Mouse (Mus musculus) granulocyte monocyte progenitor cell, adult 5-6 weeks (primary cell): ENCODE measurements around the gene Mycbp. TPM values are rescaled to one million over a fixed set of nuclear protein-coding genes. Genes with fewer than 3 reads are reported as not detected.

Experiments used
- ATAC-seq: replicated peaks from 2 replicates; pipeline ENCODE4 v1.8.0; 2016; ENCODE audit warnings: mild to moderate bottlenecking, moderate TSS enrichment, inconsistent platforms; ENCODE audit not compliant: poor library complexity, severe bottlenecking
- total RNA-seq, 2 experiments: library from RNA; stranded (forward) in 1 of 2; stranded (reverse) in 1 of 2; fragments of 200-712, 200-1000 nt in 1 of 2; fragments of >200 nt in 1 of 2; fragmentation: Nextera tagmentation in 1 of 2; gene quantifications; 2 replicates each; pipeline ENCODE4 v1.2.3; 2014 to 2017

The Mycbp gene
- total RNA-seq (2014; fragmentation: Nextera tagmentation) (35.4 and 35.7 TPM in 2 replicates), total RNA-seq (2017) (30.1 and 33.2 TPM in 2 replicates)

DNA sequence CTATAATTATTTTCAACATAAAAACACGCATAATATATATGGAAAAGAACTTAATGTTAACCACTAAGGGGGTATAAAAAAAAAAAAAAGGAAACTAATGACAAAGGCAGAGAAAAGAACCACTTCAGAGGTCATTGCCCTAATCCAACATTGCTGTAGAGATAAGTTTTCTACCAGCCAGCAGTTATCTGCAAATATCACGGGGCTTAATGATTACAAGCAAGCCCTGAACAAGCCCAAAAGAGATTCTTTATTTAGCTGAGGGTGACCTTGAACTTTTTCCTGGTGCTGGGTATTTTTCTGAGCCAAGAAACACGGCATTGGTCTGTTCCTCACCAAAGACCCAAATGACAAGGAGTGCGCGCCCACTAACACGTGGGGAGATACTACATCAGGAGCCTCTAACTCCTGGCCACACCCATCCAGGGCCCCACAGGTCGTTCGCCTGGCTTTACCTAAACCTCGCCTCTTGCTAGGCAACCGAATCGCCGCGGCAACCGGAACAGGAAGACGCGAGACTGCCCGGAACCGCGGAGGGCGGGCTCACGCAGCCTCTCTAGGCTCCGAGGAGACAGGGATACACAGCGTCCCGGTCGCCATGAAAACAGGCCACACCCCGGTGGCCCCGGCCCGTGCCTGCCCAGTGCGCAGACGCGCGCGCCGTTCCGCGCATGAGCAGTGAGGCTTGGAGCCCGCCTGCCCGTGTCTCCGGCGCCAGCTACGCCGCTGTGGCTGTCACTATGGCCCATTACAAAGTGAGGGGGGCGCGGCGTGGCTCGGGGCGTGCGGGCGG, at the start of gene Mycbp:
TSS of gene Mycbp (plus strand) at position 500 of the 793 bp plus-strand sequence.
- peak; percentile 98 for ATAC-seq

DNA sequence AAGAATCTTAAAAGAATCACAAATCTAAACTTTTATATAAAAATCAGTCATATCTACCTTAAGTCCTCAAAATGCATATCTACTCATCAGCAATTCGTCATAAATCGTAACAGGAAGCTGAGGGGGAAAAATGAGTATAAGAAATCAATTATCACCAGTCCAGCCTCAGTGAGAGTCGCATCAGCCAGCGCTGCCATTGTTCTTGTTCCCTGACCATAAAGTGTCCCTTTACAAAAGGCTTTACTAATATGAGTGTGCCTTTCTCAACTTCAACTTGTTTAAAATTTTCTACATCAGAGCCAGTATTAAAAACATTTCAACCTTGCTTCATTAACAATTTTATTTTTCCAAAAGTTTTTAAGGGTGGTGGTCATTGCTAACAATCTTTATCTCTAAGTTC, 47.7 kb upstream of the Mycbp start:
- ATAC-seq = no peak

DNA sequence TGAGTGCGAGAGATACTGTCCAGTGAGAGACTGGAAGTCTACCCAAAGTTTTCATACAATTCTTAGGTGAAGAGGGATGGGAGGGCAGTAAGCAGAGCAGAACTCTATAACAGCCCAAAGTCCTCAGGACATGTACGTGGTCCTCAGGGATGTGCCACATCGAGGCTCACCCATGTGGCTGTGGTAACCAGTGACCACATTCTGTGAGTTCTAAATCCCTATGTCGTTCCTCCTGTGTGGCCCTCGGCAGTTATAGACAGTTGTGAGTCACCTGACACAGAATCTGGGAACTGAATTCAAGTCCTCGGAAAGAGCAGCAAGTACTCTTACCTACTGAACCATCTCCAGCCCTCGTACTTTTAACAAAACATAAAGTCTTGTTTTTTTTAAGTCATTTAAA, 46.5 kb upstream of the Mycbp start:
- no peak for ATAC-seq

DNA sequence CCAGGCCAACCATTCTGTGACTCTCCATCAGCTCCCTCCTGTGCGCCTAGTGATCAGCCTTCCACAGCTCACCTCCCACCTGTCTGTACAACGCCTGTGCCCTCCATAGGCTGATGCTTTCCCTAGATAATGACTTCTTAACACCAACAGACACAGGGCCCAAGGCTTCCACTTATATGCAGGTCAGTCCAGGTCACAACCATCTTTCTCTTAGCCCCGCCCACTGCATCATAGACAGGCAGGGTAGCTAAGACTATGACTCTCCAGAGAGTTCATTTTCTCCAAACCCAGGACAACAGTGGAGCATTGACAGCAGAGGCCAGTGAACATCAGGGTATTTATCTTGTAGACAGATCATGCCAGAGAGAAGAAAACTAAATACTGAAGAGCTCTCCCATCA, 45.3 kb upstream of the Mycbp start, which contains the start of gene 4933427I04Rik:
TSS of gene 4933427I04Rik (plus strand) at position 301 of the 400 bp plus-strand sequence.
- no peak for ATAC-seq

DNA sequence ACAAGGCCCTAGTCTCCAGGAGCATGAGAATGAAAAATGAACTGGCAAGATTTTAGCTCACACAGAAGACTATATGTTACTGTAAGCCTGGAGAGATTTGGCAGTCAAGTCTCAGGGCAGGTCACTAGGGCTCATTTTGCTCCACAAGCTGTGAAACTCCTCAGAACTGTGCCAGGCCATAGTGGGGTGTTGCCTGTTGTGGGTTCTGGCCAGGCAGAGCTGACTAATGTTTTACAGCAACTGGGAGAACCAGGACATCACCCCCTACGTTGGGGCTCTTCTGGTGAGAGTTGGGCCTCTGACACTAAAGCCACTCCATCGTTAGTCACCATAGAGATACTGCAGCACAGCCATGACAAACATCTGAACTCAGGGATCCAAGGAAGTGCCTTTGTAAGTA, 44.8 kb upstream of the Mycbp start:
- no peak for ATAC-seq

DNA sequence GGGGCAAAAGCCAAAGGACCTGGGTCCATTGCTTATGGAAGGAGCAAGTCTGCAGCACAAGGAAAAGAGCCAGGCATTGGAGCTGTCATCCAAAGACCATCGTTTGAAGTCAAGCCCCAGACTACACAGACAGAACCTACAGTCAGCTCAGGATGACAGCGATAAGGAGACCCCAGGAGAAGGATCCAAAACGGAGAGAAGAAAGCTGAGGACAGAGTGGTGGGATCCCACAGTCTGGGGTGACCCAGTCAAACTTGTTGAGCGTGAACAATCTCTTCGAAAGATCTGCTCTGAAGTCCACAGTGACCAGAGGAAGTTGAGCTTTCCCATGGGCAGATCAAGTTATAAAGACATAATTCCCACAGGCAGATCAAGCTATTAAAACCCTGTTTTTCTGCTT, 44.0 kb upstream of the Mycbp start:
- no peak for ATAC-seq

DNA sequence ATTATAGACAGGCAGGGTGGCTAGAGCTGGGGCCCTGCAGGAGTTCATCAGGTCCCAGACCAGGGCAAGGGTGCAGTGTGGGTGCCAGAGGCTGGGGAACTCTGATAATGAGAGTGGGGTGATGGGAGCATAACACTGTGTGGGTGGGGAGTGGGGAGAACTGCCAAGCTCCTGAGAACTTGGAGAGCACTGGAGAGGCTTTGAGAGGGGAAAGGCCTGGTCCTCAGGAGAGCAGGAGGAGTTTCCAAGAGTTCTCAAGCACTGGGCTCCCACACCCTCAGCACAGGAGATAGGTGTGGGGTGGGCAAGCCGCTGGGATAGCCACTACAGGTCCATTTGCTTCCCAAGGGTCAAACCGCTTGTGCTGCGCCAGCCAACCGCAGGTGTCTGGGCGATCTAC, 10.9 kb upstream of the Mycbp start:
- no peak for ATAC-seq

DNA sequence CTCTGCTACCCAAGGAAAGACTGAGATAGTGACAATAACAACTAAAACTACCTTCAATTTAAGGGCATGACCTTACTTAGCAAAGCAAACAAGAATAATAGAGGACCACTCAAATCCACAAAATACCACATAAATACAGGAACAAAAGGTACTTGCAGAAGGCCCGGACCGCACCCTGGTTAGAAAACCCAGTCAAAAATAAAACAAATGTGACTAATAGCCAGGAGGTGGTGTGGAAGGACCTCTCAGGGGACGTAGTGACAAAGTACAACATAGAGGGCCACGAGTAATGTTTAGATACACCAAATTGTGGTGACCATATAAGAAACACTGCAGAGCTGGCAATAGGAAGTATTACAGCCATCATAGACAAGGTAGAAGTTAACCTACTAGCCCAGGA, 10.3 kb upstream of the Mycbp start:
- ATAC-seq = no peak

DNA sequence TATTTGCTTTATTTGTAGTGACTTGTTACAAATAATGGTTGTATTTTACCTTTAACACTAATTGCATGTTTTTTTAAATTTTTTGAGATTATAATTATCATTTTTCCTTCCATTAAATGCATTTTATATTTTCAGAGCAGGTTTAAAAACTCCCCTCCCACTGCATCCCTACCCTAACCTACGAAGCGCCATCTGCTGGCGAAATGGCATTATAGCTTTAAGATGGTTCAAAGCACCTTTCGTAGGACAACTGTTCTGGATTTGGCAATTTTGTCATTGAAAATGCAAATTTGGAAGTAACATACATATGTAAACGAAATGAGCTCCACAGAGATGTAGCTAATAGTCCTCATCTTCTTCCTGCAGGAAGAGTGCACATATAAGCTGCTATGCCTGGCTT, 5.9 kb upstream of the Mycbp start:
- ATAC-seq = peak; percentile 61; the same call in 1 of the 2 replicates

DNA sequence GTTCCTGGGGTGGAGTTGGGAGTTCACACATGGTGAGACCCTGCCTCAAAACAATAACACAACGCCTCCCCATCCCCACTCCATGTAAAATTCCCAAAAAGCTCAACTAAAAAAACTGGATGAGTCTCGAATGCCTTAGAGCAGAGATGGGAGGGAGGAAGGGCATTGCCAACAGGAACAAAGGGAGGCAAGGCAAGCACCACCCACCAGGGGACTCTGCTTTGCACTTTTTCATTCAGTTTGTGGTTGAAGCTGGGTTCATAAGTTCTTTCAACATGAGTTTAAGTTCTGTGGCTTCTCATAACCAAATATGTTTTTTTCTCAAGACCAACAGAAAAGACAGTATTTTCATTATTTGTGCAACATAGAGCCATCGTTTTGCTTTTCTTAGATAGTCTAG, 1.2 kb upstream of the Mycbp start:
- ATAC-seq = no peak

DNA sequence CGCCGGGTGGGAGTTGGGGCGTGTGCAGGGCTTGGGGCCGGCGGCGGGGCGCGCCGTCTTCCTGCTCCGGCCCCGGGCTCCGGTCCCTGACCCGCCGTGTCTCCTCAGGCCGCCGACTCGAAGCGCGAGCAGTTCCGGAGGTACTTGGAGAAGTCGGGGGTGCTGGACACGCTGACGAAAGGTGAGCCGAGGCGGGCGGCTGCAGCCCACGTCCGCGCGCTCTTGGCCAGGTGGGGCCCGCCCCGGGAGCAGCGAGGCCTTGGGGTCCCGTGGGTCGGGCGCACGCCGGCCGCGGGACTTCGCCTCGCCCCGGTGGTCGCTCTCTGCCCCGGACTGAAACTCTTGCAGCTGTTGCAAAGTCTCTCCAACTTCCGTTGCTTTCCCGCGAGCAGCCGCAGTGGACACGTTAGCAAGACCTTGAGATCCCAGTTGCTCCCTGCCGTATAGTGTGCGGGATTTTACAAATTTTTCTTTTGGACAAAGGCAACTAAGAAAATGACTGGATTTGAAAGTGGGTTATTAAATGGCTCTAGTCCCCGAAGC, 565 bp downstream of the Mycbp start:
- ATAC-seq = peak; percentile 15

DNA sequence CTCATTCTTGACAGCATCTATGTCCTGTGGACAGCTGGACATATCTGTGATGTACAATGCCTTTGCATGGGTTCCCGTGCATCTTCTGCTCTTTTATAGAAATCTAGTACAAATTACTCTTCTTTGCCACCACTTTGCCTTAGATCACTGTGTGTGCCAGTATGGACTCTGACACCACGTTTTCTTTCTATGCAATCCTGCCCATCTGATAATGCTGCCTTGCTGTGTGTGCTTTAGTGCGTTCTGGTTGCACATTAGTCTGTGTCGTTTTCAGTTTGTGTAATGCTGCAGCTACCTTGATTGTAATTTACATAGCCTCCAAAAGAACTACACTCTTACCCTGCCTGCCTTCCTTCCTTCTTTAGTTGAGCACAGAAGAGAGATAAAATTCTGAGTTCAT, 6.9 kb downstream of the Mycbp start:
- no peak for ATAC-seq

DNA sequence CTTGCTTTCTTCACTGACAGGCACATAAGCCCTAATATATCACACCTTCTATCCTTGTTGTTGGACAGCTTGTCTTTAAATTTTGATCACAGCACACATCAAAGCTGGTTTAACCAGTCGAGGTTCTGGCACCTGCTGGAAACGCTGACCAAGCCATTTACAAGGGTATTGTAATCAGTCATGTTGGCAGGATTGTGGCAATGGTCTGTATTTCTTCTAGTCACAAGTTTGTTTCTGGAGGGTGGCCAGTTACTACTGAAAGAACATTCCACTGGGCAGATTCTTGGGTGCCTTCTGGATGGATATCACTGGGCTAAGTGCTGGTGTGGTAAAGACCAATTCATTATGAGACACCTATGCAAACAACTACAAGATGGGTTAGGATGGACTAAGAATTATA, 7.8 kb downstream of the Mycbp start:
- ATAC-seq = no peak

DNA sequence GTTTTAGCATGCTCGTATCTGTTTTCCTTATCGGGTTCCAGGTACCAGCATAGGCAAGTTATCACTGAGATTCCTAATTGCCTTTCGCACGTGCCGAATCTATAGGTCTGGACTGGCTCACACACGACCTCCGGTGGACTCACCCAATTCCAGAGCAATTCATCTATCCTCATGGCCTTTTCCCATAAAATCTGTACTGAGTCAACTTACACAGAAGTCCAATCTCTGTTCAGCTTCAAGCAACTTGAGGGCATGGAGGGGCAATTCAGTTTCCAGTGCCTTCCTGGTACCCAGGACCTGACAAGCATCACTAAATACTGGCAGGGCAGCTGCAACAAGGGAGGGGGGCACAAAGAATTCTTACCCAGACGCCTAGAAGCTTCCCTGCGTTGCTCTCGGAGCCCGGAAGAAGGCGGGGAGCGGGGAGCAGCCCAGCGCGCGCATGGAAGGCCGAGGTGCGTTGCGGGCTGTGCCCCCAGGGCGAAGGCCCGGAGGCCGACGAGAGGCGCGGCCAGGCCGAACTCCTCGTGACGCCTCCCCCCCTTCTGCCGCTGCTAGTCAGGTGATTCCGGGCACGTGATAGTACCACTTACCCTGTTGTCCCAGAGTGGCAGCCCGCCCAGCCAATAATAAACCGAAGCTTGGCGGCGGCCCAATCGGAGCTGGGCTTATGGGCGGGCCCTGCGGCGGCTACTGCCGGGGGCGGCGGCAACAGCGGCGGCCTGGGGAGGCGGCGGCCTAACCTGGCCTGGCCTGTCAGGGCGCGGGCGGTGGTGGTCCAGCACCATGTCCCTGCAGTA, 12.3 kb downstream of the Mycbp start, which contains the start of gene Rragc:
TSS of gene Rragc (plus strand) at position 699 of the 800 bp plus-strand sequence.
- ATAC-seq = peak; percentile 92

DNA sequence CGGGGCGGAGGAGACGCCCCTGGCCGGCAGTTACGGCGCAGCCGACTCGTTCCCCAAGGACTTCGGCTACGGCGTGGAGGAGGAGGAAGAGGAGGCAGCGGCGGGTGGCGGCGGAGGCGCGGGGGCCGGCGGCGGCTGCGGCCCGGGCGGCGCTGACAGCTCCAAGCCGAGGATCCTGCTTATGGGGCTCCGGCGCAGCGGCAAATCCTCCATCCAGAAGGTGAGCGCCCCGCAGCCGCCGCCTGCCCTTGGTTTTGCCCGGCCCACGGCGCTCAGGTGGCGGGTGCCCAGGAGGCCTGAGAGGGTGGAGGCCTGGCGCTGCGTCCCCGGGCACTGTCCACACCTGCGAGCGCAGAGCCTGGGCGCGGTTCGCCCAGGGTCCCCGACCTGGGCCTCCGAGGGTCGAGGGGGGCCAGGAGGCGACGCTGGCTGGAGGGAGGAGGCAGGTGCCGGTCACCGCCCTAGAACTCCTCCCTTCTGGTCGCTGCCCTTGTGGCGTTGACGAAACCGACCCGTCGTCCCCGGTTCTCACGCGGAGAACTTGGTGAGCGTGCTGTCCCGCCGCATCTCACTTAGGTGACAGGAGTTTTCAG, 13.0 kb downstream of the Mycbp start, which contains the start of gene 4930535I16Rik:
TSS of gene 4930535I16Rik (minus strand) at position 475 of the 593 bp plus-strand sequence.
- peak; percentile 33 for ATAC-seq

DNA sequence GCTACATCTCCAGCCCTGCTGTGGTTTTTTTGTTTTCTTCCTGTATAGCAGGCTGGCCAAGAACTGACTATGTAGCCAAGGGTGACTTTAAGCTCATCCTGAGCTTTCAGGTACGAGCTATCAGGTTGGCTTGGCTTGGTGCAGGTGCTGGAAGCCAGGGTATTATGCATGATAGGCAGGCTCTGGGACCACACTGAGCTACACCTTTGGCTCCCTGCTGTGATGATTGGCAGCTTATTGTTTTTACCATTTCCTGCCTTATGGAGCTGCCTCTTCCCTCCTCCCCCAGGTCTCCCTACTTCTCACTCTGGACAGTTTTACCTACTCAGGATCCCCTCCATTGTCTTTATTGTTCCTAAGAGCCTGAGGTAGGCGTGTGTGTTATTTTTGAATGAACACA, 14.2 kb downstream of the Mycbp start:
- ATAC-seq = no peak

DNA sequence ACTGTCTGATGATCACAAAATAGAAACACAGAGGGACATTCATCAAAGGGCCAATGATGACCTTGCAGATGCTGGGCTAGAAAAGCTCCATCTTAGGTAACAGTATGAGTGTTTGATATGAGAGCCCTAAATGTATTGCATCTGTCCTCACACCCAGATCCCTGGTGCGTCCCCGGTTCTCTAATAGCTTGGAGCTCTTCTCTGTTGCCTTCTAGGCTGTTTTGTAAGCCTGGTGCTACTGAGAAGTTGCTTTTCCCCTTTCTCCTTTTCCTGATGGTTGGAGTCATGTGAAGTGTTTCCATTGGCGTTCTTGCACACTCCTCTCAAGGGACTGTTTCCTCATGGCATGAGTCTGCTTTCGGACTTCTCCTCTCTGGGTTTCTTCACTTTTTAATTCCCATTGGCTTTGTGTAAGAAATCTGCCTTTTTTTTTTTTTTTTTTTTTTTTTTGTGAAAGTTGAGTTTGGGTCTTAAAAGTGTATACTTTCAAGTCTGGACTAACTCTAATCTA, 16.5 kb downstream of the Mycbp start:
- ATAC-seq = 0 out of 2 replicates have a peak, but pooled peaks have one; percentile 5

DNA sequence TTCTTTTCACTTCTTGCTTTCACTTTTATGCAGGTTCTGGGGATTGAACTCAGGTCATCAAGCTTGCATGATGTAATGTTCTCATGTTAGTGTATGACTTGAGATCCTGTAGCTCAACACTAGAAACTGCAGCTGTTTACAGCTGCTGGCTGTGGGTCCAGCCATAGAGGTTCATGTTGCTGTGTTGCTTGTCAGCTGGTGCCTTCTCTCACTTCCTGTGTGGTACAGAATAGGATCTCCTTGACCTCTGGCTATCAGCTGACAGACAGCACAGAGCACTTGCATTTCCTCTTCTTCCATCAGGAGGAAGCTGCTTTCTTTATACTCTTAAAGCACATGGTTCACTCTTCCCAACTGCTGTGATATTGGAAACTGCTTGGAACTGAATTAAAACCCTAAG, 23.3 kb downstream of the Mycbp start:
- ATAC-seq = peak; percentile 99

DNA sequence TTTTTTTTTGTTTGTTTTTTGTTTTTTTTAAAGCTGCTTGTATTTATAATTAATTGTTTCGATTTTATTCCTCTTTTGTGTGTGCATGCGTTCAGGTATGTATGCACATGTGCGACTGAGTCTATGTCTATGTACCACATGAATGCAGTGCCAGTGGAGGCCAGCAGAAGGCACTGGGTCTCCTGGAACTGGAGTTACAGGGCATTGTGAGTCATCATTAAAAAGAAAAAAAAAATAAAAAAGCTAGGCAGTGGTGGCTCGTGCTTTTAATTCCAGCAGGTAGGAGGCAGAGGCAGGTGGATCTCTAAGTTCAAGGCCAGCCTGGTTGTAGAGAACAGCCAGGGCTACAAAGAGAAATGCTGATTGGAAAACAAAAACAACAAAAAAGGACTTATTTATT, 25.4 kb downstream of the Mycbp start:
- ATAC-seq = no peak

DNA sequence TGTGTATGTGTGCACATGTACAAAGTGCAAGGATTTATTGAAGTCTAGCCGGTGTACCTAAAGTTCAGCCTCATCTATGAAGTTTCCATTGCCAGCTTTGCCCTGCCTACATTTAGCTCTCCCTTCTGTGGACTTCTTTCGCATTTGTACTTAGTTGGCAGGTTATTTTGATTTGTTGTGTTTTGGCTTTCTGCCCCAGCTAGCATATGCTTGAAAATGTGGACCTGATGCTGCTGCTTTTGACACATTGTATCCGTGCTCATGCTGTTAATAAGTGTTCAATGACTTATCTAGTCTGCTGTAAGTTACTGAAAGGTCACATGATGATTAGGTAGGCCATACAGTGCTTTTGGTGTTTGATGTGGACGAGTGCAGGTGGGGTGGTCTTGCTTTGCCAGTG, 29.7 kb downstream of the Mycbp start:
- no peak for ATAC-seq
